Mouse (Mus musculus) adipocyte (in vitro differentiated cells): Measurements from ENCODE around the gene Methig1.
"Not testable (repeated sequence)": the region's sequence is repeated elsewhere in the genome, so short reads cannot be mapped to it uniquely, and the experiment has no call there.

Experiments
- DNase-seq: peaks from one replicate; pipeline ENCODE4 v3.0.0-alpha.2; 2016; ENCODE audit warnings: low spot score

Methig1 gene

GRCm38 (mm10) chr15:100395561-100395960, 42.6 kb downstream of the Methig1 start:
- no peak for DNase-seq

GRCm38 (mm10) chr15:100400592-100401250, 47.8 kb downstream of the Methig1 start:
- DNase-seq: no peak

GRCm38 (mm10) chr15:100401811-100402210, 48.9 kb downstream of the Methig1 start:
- no peak for DNase-seq

GRCm38 (mm10) chr15:100402347-100402746, 49.4 kb downstream of the Methig1 start:
- no peak for DNase-seq

- DNase-seq: no peak
These were observed 49.8 kb downstream of the Methig1 start for GRCm38 (mm10) chr15:100402798-100403197.

- DNase-seq: no peak
These were observed 50.5 kb downstream of the Methig1 start for GRCm38 (mm10) chr15:100403318-100404000.

GRCm38 (mm10) chr15:100406088-100406487, 53.1 kb downstream of the Methig1 start:
- no peak for DNase-seq

- peak; percentile 69 for DNase-seq
These were observed 58.1 kb downstream of the Methig1 start for GRCm38 (mm10) chr15:100410918-100411672.

GRCm38 (mm10) chr15:100411731-100412130, 58.8 kb downstream of the Methig1 start:
- no peak for DNase-seq

- DNase-seq: no peak
These were observed 60.4 kb downstream of the Methig1 start for GRCm38 (mm10) chr15:100413306-100413705.

- DNase-seq: no peak
These were observed 61.1 kb downstream of the Methig1 start for GRCm38 (mm10) chr15:100414011-100414410.

- no peak for DNase-seq
These were observed 62.0 kb downstream of the Methig1 start for GRCm38 (mm10) chr15:100414942-100415341.

- no peak for DNase-seq
These were observed 62.7 kb downstream of the Methig1 start for GRCm38 (mm10) chr15:100415684-100416083.

- no peak for DNase-seq
These were observed 65.0 kb downstream of the Methig1 start for GRCm38 (mm10) chr15:100417854-100418450.

- DNase-seq: peak; percentile 50
These were observed 66.4 kb downstream of the Methig1 start for GRCm38 (mm10) chr15:100419311-100419710.

- DNase-seq: no peak
These were observed 67.2 kb downstream of the Methig1 start for GRCm38 (mm10) chr15:100419901-100420745.

- DNase-seq: peak; percentile 72
These were observed 68.3 kb downstream of the Methig1 start for GRCm38 (mm10) chr15:100421059-100421757.

- not testable (repeated sequence) for DNase-seq
These were observed 68.8 kb downstream of the Methig1 start, which contains the start of gene Gm5475 for GRCm38 (mm10) chr15:100421758-100422197. Gm5475 (plus strand) TSS chr15:100422147.

- DNase-seq: peak; percentile 39
These were observed 69.5 kb downstream of the Methig1 start for GRCm38 (mm10) chr15:100422476-100422875.
